8 mouse cellular contexts compared by ENCODE assay signal in genomic region chr4:120951428-120951973, GRCm38 (mm10). TPM values are rescaled to one million over a fixed set of nuclear protein-coding genes. Genes with fewer than 3 reads are reported as not detected.
DNase-seq lines count a peak whose midpoint lies in the region; ATAC-seq lines count a peak whose summit lies in the region.

TSS of gene Zfp69 (minus strand) at chr4:120951699.

- WGBS in intestine, embryonic 14.5 days = under 1% methylated on average over 59 of the region's 60 CpGs
- under 1% methylated on average over 60 of the region's 60 CpGs for WGBS in midbrain, embryonic 10.5 days

- peak within 1 kb of the TSS; percentile 85 for H3K27ac ChIP-seq in intestine, embryonic 14.5 days (ENCODE audit: low read depth)
- peak within 1 kb of the TSS; percentile 93 for H3K27ac ChIP-seq in midbrain, embryonic 10.5 days (replicated peaks)

- intact Hi-C loops in gastrocnemius, postnatal 14 days (cut with DNase I; ENCODE audit: low total_unique reads) = no loop called here
- intact Hi-C loops in left cerebral cortex, postnatal 36 days (cut with DNase I) = no loop called here

- ATAC-seq in intestine, embryonic 14.5 days (replicated peaks; ENCODE audit: low FRiP score, low TSS enrichment, low read depth) = peak; percentile 96

- H3K9me3 ChIP-seq in intestine, embryonic 14.5 days (ENCODE audit: control insufficient read depth, low read length) = no peaks in the 10 kb centered on the region
- no peaks in the 10 kb centered on the region for H3K9me3 ChIP-seq in midbrain, embryonic 10.5 days (replicated peaks)

- DNase-seq in adrenal gland, adult 2 months = peak; percentile 95
- DNase-seq in embryo, embryonic 10.5 days (ENCODE audit: low spot score) = peak; percentile 91
- peak; percentile 93 for DNase-seq in gastrocnemius, postnatal 14 days
- DNase-seq in intestine, embryonic 14.5 days (ENCODE audit: low spot score) = peak; percentile 93
- peak; percentile 84 to 88 for DNase-seq in left cerebral cortex, postnatal 36 days (ENCODE audit: low spot score in 2 of 2)
- peak; percentile 93 for DNase-seq in midbrain, embryonic 10.5 days (ENCODE audit: low spot score)
- DNase-seq in right cerebral cortex, postnatal 36 days (ENCODE audit: low spot score in 2 of 2) = peak; percentile 67 to 70
- peak; percentile 89 to 91 for DNase-seq in urinary bladder, postnatal 4 days (ENCODE audit: low spot score in 2 of 2)

- peak within 1 kb of the TSS; percentile 91 for H3K4me2 ChIP-seq in intestine, embryonic 14.5 days (ENCODE audit: low read length)

- peaks cover 10% of the 10 kb centered on the region for H3K4me1 ChIP-seq in intestine, embryonic 14.5 days (replicated peaks; ENCODE audit: control insufficient read depth, insufficient read depth, low read length)
- H3K4me1 ChIP-seq in midbrain, embryonic 10.5 days = peaks cover 24% of the 10 kb centered on the region

- no peaks in the 10 kb centered on the region for H3K27me3 ChIP-seq in intestine, embryonic 14.5 days (replicated peaks; ENCODE audit: control insufficient read depth, insufficient read depth, low read length)
- no peaks in the 10 kb centered on the region for H3K27me3 ChIP-seq in midbrain, embryonic 10.5 days (ENCODE audit: low read depth, poor library complexity, severe bottlenecking)

- H3K36me3 ChIP-seq in intestine, embryonic 14.5 days (ENCODE audit: control insufficient read depth, insufficient read depth, low read length) = peaks cover 9% of the 10 kb centered on the region; the same call in 1 of the 2 replicates
- H3K36me3 ChIP-seq in midbrain, embryonic 10.5 days = peaks cover 10% of the 10 kb centered on the region

- H3K4me3 ChIP-seq in intestine, embryonic 14.5 days (ENCODE audit: low read depth, low read length) = peak within 1 kb of the TSS; percentile 73
- H3K4me3 ChIP-seq in midbrain, embryonic 10.5 days = peak within 1 kb of the TSS; percentile 91

- H3K9ac ChIP-seq in intestine, embryonic 14.5 days (ENCODE audit: low read length) = peak within 1 kb of the TSS; percentile 68

RNA-seq across cellular contexts. Expression of gene Zfp69, which starts in this region (rescaled TPM):
- 1 to 10 TPM; 1.5 to 3.2 TPM for total RNA-seq in adrenal gland, adult 2 months (2021)
- 3.5 and 3.7 TPM in 2 replicates for polyA plus RNA-seq in adrenal gland, adult 2 months (2012; rRNA removed)
- total RNA-seq in gastrocnemius, postnatal 14 days (2021) = 1 to 10 TPM; 1.1 to 1.3 TPM
- polyA plus RNA-seq in intestine, embryonic 14.5 days (2014; fragmentation: Nextera tagmentation; extraction: Ambion mirVana) = 6.4 and 6.5 TPM in 2 replicates
- total RNA-seq in left cerebral cortex, postnatal 36 days (2021) = 1 to 10 TPM; 1.3 to 2.1 TPM
- 9.4 and 10.3 TPM in 2 replicates for polyA plus RNA-seq in midbrain, embryonic 10.5 days (2016; fragmentation: Nextera tagmentation; extraction: Ambion mirVana)

Comparison
In these comparisons a context has a peak if more than half of its experiments do, and no peak if none do; other contexts are left out.
1. Peak in every context shown above with its lines: DNase-seq, ATAC-seq, H3K4me3 ChIP-seq and H3K27ac ChIP-seq.